Mouse (Mus musculus): ENCODE measurements around the gene Gdpgp1. TPM values are rescaled to one million over a fixed set of nuclear protein-coding genes. Genes with fewer than 3 reads are reported as not detected.

Gene Gdpgp1
- polyA plus RNA-seq, 1 experiment from 2014 or later = 3.8 TPM

DNA sequence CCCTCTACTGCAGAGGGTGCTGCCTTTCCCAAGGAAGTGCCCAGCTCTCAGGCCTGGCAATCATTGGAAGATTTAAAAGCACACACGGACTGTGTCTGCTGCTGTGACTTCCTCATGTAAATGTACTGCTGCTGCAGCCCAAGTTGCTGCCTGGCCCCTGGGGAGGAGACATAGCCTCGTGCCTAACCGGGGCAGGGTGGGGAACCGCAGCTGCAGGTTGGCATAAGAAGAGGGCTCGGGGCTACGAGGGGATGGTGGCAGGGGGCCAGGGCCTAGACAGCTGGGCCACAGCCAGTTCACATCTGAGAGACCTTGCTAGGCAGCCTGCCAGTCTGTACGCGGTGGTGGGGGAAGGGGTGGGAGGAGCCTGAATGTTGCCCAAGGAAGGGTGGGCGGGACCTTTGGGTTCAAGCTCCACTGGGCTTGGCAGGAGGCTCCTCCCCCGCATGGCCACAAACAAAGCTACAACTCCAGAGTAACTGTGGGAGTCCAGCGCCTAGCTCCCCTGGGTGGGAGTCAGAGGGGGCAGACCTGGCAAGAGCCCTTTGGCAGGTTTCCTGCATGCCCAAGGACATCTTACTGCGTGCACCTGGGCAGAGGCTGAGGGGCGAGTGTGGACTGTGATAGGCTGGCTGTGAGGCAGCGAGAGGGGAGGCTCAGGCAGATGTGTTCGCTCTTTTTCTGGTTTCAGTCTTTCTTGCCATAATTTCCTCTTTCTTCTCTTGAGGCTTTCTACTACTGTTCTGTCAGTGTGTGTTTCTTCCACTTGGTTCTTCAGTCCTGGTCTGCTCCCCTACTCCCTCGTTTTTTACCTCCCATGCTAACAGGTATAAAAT is 40.2 kb upstream of the Gdpgp1 start:
- Histone ChIP-seq H3K9me3 (no peaks in the 10 kb centered on the region), H3K4me2 (peak overlapping the region; percentile 51), H3K4me3 (peak overlapping the region; percentile 27), H3K9ac (peak overlapping the region; percentile 1; the same call in 1 of the 2 replicates), H3K27ac (peak overlapping the region; percentile 81), H3K36me3 (no peaks in the 10 kb centered on the region), H3K27me3 (no peaks in the 10 kb centered on the region), H3K4me1 (peaks cover 41% of the 10 kb centered on the region)
- 9% methylated on average over 16 of the region's 16 CpGs for WGBS
- ATAC-seq (ENCODE audit: insufficient number of reproducible peaks, low FRiP score, low TSS enrichment, low read depth) = peak; percentile 67

GRCm38 (mm10) chr7:80193941-80194739 is 38.5 kb upstream of the Gdpgp1 start:
- Histone ChIP-seq H3K4me3 (no peak overlapping the region), H3K9me3 (no peaks in the 10 kb centered on the region), H3K9ac (no peak overlapping the region), H3K27ac (peak overlapping the region; percentile 22; the same call in 1 of the 2 replicates), H3K27me3 (no peaks in the 10 kb centered on the region), H3K4me2 (no peak overlapping the region), H3K36me3 (no peaks in the 10 kb centered on the region), H3K4me1 (peaks cover 43% of the 10 kb centered on the region)
- ATAC-seq (ENCODE audit: insufficient number of reproducible peaks, low FRiP score, low TSS enrichment, low read depth) = no peak
- 72% methylated on average over 13 of the region's 13 CpGs for WGBS

GRCm38 (mm10) chr7:80195146-80195545 is 37.5 kb upstream of the Gdpgp1 start:
- Histone ChIP-seq H3K9ac (no peak overlapping the region), H3K9me3 (no peaks in the 10 kb centered on the region), H3K27ac (no peak overlapping the region), H3K4me3 (no peak overlapping the region), H3K4me1 (peaks cover 51% of the 10 kb centered on the region), H3K36me3 (no peaks in the 10 kb centered on the region), H3K4me2 (no peak overlapping the region), H3K27me3 (no peaks in the 10 kb centered on the region)
- ATAC-seq (ENCODE audit: insufficient number of reproducible peaks, low FRiP score, low TSS enrichment, low read depth) = no peak
- WGBS = 93% methylated on average over 5 of the region's 5 CpGs

DNA sequence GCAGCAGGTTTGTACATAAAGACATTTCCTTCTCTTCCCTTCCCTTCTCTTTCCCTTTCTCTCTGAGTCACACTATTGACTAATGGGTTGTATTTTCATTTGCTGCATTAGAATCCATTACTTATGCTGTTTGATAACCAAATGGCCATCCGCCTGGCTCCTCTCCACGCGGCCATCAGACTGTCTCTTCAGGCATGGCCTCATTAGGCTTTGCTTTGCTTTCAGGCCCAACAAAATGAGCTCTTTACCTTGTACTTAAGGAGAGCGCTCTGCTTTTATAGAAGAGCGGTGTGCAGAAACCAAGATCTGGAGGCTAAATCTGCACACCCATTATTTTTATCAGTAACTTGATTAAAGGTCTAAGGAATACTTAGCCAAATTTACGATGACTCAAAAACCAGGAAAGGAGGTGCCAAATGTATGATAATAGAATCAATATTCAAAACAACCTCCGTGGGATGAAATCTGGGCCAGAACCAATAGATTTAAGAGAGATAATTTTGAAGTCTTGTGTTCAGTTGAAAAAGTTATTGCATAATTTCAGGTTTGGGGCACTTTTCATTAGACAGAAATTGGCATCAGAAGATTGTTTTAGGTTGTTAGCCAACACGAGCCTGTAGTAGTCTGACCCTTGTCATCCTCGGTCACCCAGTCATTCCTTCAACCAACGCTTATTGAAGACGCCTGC is 36.9 kb upstream of the Gdpgp1 start:
- Histone ChIP-seq H3K9ac (no peak overlapping the region), H3K36me3 (no peaks in the 10 kb centered on the region), H3K27me3 (no peaks in the 10 kb centered on the region), H3K4me2 (no peak overlapping the region), H3K9me3 (no peaks in the 10 kb centered on the region), H3K4me3 (no peak overlapping the region), H3K4me1 (peaks cover 57% of the 10 kb centered on the region), H3K27ac (no peak overlapping the region)
- no peak for ATAC-seq (ENCODE audit: insufficient number of reproducible peaks, low FRiP score, low TSS enrichment, low read depth)
- WGBS = 84% methylated on average over 10 of the region's 11 CpGs

DNA sequence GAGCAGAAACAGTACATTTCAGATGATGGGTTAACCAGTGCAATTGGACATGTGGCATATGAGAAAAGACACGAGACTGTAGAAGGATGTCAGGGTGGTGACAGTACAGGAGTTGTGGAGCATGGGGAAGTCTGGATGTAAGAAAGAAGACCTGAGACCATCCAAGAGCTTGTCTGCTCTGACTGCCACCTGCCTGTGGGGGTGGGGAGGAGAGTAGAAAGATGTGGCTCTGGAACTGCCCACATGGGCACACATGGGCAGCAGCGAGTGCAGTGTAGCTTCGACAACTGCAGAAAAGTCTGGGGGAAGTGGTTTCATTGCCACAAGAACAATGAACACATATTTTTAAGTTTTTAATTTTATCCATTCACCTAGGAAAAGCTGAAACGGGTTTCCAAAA is 35.3 kb upstream of the Gdpgp1 start:
- H3K27me3 ChIP-seq = no peaks in the 10 kb centered on the region
- no peak overlapping the region for H3K9ac ChIP-seq
- H3K4me1 ChIP-seq = peaks cover 57% of the 10 kb centered on the region

GRCm38 (mm10) chr7:80197941-80198778 is 34.5 kb upstream of the Gdpgp1 start:
- peak overlapping the region; percentile 81 for H3K4me3 ChIP-seq
- peak overlapping the region; percentile 82 for H3K9ac ChIP-seq
- peak overlapping the region; percentile 82 for H3K4me2 ChIP-seq
- no peaks in the 10 kb centered on the region for H3K9me3 ChIP-seq
- H3K4me1 ChIP-seq = peaks cover 58% of the 10 kb centered on the region
- under 1% methylated on average over 52 of the region's 74 CpGs for WGBS
- no peaks in the 10 kb centered on the region for H3K27me3 ChIP-seq
- no peaks in the 10 kb centered on the region for H3K36me3 ChIP-seq
- peak overlapping the region; percentile 95 for H3K27ac ChIP-seq
- ATAC-seq (ENCODE audit: insufficient number of reproducible peaks, low FRiP score, low TSS enrichment, low read depth) = peak; percentile 92

More for the DNA sequence above, 35.3 kb upstream of the Gdpgp1 start:
- Histone ChIP-seq H3K9me3 (no peaks in the 10 kb centered on the region), H3K27ac (peak overlapping the region; percentile 95), H3K36me3 (no peaks in the 10 kb centered on the region), H3K4me2 (peak overlapping the region; percentile 82), H3K4me3 (peak overlapping the region; percentile 81)
- ATAC-seq (ENCODE audit: insufficient number of reproducible peaks, low FRiP score, low TSS enrichment, low read depth) = no peak
- 27% methylated on average over 4 of the region's 4 CpGs for WGBS

GRCm38 (mm10) chr7:80198863-80199262 is 33.8 kb upstream of the Gdpgp1 start:
- Histone ChIP-seq H3K4me2 (peak overlapping the region; percentile 82), H3K27ac (peak overlapping the region; percentile 95), H3K9me3 (no peaks in the 10 kb centered on the region), H3K9ac (peak overlapping the region; percentile 82), H3K36me3 (no peaks in the 10 kb centered on the region), H3K27me3 (no peaks in the 10 kb centered on the region), H3K4me1 (peaks cover 61% of the 10 kb centered on the region), H3K4me3 (peak overlapping the region; percentile 81)
- 0% methylated on average over 11 of the region's 11 CpGs for WGBS
- ATAC-seq (ENCODE audit: insufficient number of reproducible peaks, low FRiP score, low TSS enrichment, low read depth) = no peak

DNA sequence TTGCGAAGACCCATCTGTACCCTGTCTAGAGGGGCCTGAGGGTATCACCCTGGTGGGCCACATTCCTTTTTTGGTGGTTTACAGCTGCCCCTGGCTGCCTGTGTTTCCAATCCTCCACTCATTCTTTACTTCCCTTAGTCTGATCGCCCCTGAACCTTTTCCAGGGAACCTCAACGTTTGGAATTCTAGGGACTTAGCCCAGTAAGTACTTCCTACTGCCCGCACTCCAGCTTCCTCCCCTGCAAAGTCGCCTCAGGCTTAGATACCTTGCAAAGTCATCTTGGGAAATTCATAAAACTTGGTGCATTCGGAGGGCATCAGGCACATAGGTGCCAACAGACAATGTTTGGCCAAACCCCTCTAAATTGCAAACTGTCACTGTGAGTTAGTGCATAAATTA is 33.4 kb upstream of the Gdpgp1 start:
- peak overlapping the region; percentile 82 for H3K4me2 ChIP-seq
- H3K9me3 ChIP-seq = no peaks in the 10 kb centered on the region
- H3K36me3 ChIP-seq = no peaks in the 10 kb centered on the region
- H3K4me1 ChIP-seq = peaks cover 60% of the 10 kb centered on the region
- 16% methylated on average over 6 of the region's 6 CpGs for WGBS
- H3K4me3 ChIP-seq = peak overlapping the region; percentile 81
- no peaks in the 10 kb centered on the region for H3K27me3 ChIP-seq
- no peak for ATAC-seq (ENCODE audit: insufficient number of reproducible peaks, low FRiP score, low TSS enrichment, low read depth)
- peak overlapping the region; percentile 82 for H3K9ac ChIP-seq
- H3K27ac ChIP-seq = peak overlapping the region; percentile 95

- no peak for ATAC-seq (ENCODE audit: insufficient number of reproducible peaks, low FRiP score, low TSS enrichment, low read depth)
- Histone ChIP-seq H3K27me3 (no peaks in the 10 kb centered on the region), H3K9ac (peak overlapping the region; percentile 82; the same call in 1 of the 2 replicates), H3K4me3 (peak overlapping the region; percentile 81), H3K4me2 (peak overlapping the region; percentile 82), H3K36me3 (no peaks in the 10 kb centered on the region), H3K9me3 (no peaks in the 10 kb centered on the region), H3K27ac (no peak overlapping the region), H3K4me1 (peaks cover 59% of the 10 kb centered on the region)
- 66% methylated on average over 11 of the region's 11 CpGs for WGBS
Observed at GRCm38 (mm10) chr7:80199851-80200587, 32.6 kb upstream of the Gdpgp1 start.

- H3K27ac ChIP-seq = no peak overlapping the region
- H3K9ac ChIP-seq = no peak overlapping the region
- H3K36me3 ChIP-seq = no peaks in the 10 kb centered on the region
- ATAC-seq (ENCODE audit: insufficient number of reproducible peaks, low FRiP score, low TSS enrichment, low read depth) = no peak
- H3K9me3 ChIP-seq = no peaks in the 10 kb centered on the region
- H3K4me2 ChIP-seq = peak overlapping the region; percentile 82; the same call in 1 of the 2 replicates
- no peaks in the 10 kb centered on the region for H3K27me3 ChIP-seq
- WGBS = 64% methylated on average over 6 of the region's 6 CpGs
- H3K4me3 ChIP-seq = no peak overlapping the region
- peaks cover 61% of the 10 kb centered on the region for H3K4me1 ChIP-seq
Observed at GRCm38 (mm10) chr7:80200588-80200945, 32.1 kb upstream of the Gdpgp1 start.
